Mouse (Mus musculus): ENCODE measurements around the gene Ints11. TPM values are rescaled to one million over a fixed set of nuclear protein-coding genes. Genes with fewer than 3 reads are reported as not detected.

Gene Ints11
- polyA plus RNA-seq, 1 experiment from 2014 or later = 78.6 TPM

- no peak for ATAC-seq (ENCODE audit: low FRiP score, low read depth)
- Histone ChIP-seq H3K36me3 (peaks cover 38% of the 10 kb centered on the region), H3K4me3 (no peak overlapping the region), H3K9ac (no peak overlapping the region), H3K4me2 (no peak overlapping the region), H3K27me3 (no peaks in the 10 kb centered on the region), H3K4me1 (replicated peaks) (peaks cover 19% of the 10 kb centered on the region), H3K9me3 (no peaks in the 10 kb centered on the region), H3K27ac (replicated peaks) (no peak overlapping the region)
- WGBS = 93% methylated on average over 7 of the region's 7 CpGs
Observed at GRCm38 (mm10) chr4:155871404-155871803, 2.1 kb downstream of the Ints11 start.

DNA sequence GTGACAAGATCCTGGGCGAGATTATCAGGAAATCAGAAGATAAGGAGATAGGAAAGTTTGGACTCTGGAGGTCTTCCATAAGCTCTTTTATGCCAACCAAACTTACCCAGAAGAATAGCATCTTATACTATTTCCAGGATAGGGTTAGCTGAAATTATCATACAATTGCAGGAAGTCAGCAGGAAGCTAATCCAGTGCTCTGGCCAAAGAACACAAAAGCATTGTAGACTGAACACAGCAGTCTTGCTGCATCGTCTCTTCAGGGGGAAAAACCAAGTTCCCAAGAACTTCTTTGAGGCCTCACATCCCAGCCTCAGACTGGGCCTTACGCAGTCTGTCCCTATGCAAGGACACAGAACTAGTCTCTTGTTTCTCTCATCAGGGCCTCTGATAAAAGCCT lies 14.2 kb downstream of the Ints11 start:
- no peak for ATAC-seq (ENCODE audit: low FRiP score, low read depth)
- H3K36me3 ChIP-seq = peaks cover 54% of the 10 kb centered on the region
- H3K9me3 ChIP-seq = no peaks in the 10 kb centered on the region
- no peak overlapping the region for H3K4me3 ChIP-seq
- WGBS = 90% methylated on average over 3 of the region's 3 CpGs
- H3K27ac ChIP-seq (replicated peaks) = no peak overlapping the region
- no peak overlapping the region for H3K9ac ChIP-seq
- no peaks in the 10 kb centered on the region for H3K4me1 ChIP-seq (replicated peaks)
- no peak overlapping the region for H3K4me2 ChIP-seq
- H3K27me3 ChIP-seq = no peaks in the 10 kb centered on the region

- Histone ChIP-seq H3K4me2 (no peak overlapping the region), H3K9me3 (no peaks in the 10 kb centered on the region), H3K4me1 (replicated peaks) (peaks cover 18% of the 10 kb centered on the region), H3K27ac (replicated peaks) (no peak overlapping the region), H3K4me3 (no peak overlapping the region), H3K27me3 (no peaks in the 10 kb centered on the region), H3K9ac (no peak overlapping the region), H3K36me3 (peaks cover 58% of the 10 kb centered on the region)
- WGBS = 92% methylated on average over 5 of the region's 5 CpGs
- ATAC-seq (ENCODE audit: low FRiP score, low read depth) = no peak
Observed at GRCm38 (mm10) chr4:155886330-155886729, 17.0 kb downstream of the Ints11 start.

DNA sequence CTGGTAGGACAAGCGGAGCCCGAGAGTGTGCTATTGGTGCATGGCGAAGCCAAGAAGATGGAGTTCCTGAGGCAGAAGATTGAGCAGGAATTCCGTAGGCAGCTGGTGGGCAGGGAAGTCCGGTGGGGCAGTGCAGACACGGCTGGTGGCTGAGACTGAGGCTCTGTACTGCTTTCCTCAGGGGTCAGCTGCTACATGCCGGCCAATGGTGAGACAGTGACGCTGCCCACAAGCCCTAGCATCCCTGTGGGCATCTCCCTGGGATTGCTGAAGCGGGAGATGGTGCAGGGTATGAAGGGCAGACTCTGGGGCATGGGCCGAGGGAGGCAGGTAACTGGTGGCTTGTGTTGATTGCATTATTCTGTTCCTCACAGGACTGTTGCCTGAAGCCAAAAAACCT lies 18.3 kb downstream of the Ints11 start:
- Histone ChIP-seq H3K4me2 (no peak overlapping the region), H3K27me3 (no peaks in the 10 kb centered on the region), H3K9me3 (no peaks in the 10 kb centered on the region), H3K4me3 (no peak overlapping the region), H3K27ac (replicated peaks) (no peak overlapping the region), H3K4me1 (replicated peaks) (peaks cover 18% of the 10 kb centered on the region), H3K9ac (no peak overlapping the region), H3K36me3 (peaks cover 58% of the 10 kb centered on the region)
- WGBS = 92% methylated on average over 10 of the region's 10 CpGs
- ATAC-seq (ENCODE audit: low FRiP score, low read depth) = no peak

- Histone ChIP-seq H3K4me2 (no peak overlapping the region), H3K27ac (replicated peaks) (no peak overlapping the region), H3K9me3 (no peaks in the 10 kb centered on the region), H3K4me3 (no peak overlapping the region), H3K36me3 (peaks cover 58% of the 10 kb centered on the region), H3K9ac (no peak overlapping the region), H3K4me1 (replicated peaks) (peaks cover 23% of the 10 kb centered on the region), H3K27me3 (no peaks in the 10 kb centered on the region)
- no peak for ATAC-seq (ENCODE audit: low FRiP score, low read depth)
- WGBS = 96% methylated on average over 9 of the region's 9 CpGs
Observed at GRCm38 (mm10) chr4:155888181-155888580, 18.8 kb downstream of the Ints11 start.

DNA sequence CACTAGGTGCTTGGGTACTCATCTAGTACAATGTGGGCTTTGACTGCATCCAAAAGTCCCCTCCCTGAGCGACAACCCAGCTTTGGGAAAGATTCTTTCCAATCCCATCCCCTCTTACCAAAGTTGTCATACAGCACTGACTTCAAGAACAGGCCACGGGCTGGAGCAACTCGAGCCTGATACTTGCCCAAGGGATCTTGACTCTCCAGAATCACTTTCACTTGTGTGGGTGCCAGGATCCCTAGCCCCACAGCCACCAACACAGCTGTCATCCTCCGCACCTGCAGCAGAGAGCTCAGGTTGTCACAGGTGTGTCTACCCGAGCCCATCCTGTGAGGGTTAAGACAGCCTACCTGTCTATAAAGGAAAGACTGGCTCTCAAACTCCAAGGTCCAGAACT lies 20.0 kb downstream of the Ints11 start:
- H3K9me3 ChIP-seq = no peaks in the 10 kb centered on the region
- no peaks in the 10 kb centered on the region for H3K27me3 ChIP-seq
- H3K4me3 ChIP-seq = no peak overlapping the region
- no peak overlapping the region for H3K27ac ChIP-seq (replicated peaks)
- no peak overlapping the region for H3K9ac ChIP-seq
- H3K36me3 ChIP-seq = peaks cover 55% of the 10 kb centered on the region
- no peak for ATAC-seq (ENCODE audit: low FRiP score, low read depth)
- H3K4me1 ChIP-seq (replicated peaks) = peaks cover 35% of the 10 kb centered on the region
- WGBS = 87% methylated on average over 5 of the region's 5 CpGs
- no peak overlapping the region for H3K4me2 ChIP-seq

DNA sequence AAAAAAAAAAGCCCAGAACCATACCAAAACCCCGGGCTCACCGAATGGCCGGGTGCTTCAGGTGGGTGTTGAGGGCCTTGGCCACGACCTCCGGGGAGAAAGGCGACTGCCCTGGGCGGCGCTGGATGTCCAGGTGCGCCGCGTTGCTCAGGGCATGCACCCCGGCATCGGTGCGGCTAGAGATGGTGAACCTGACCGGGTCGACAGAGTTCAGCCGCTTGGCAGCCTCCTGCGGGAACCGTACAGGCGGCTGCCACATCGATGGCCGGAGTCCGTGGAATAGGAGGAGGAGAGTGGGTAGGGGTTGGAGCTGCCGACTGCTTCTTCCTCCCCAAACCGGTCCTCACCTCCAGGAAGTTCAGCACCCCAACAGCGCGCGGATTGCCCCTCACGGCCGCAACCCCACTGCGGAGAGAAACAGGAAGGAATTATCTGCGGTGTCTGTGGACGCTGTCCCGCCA lies 21.7 kb downstream of the Ints11 start:
- peaks cover 52% of the 10 kb centered on the region for H3K4me1 ChIP-seq (replicated peaks)
- peak overlapping the region; percentile 95 for H3K9ac ChIP-seq
- no peaks in the 10 kb centered on the region for H3K9me3 ChIP-seq
- peak overlapping the region; percentile 99 for H3K4me2 ChIP-seq
- no peak; the same call in 1 of the 2 replicates for ATAC-seq (ENCODE audit: low FRiP score, low read depth)
- peaks cover 43% of the 10 kb centered on the region for H3K36me3 ChIP-seq
- H3K27ac ChIP-seq (replicated peaks) = peak overlapping the region; percentile 100; the same call in 1 of the 2 replicates
- H3K4me3 ChIP-seq = peak overlapping the region; percentile 87
- under 1% methylated on average over 34 of the region's 34 CpGs for whole genome bisulfite sequencing
- no peaks in the 10 kb centered on the region for H3K27me3 ChIP-seq

- peak within 1 kb of the TSS; percentile 99 for H3K4me2 ChIP-seq
- no peaks in the 10 kb centered on the region for H3K27me3 ChIP-seq
- peak within 1 kb of the TSS; percentile 87 for H3K4me3 ChIP-seq
- H3K9ac ChIP-seq = peak within 1 kb of the TSS; percentile 95
- H3K4me1 ChIP-seq (replicated peaks) = peaks cover 52% of the 10 kb centered on the region
- peak; percentile 86 for ATAC-seq (ENCODE audit: low FRiP score, low read depth)
- WGBS = under 1% methylated on average over 52 of the region's 52 CpGs
- H3K27ac ChIP-seq (replicated peaks) = peak within 1 kb of the TSS; percentile 100
- no peaks in the 10 kb centered on the region for H3K9me3 ChIP-seq
- peaks cover 43% of the 10 kb centered on the region for H3K36me3 ChIP-seq
Observed at GRCm38 (mm10) chr4:155891551-155892001, 22.2 kb downstream of the Ints11 start, which contains the start of the genes Pusl1 and Acap3. Gene Pusl1 (minus strand): TSS chr4:155891781. Gene Acap3 (plus strand): TSS chr4:155891822.

DNA sequence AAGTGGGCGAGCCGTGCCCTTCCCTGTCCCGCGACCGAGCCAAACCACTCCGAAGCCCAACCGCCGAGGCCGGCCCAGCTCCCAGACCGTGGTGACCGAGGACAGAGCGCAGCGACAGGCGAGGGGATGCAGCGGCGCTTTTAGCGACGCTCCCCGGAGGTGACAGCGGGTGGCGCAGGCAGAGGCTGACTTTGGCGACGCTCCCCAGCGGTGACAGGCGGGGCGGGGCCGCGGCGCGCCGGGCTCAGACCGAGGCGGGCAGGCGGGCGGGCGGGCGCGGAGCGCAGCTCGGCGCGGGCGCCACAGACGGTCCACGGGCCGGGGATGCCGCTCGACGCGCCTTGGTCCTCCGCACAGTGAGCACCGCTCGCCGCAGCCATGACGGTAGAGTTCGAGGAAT lies 22.7 kb downstream of the Ints11 start:
- WGBS = under 1% methylated on average over 54 of the region's 56 CpGs
- no peaks in the 10 kb centered on the region for H3K27me3 ChIP-seq
- H3K27ac ChIP-seq (replicated peaks) = peak overlapping the region; percentile 100
- H3K9ac ChIP-seq = peak overlapping the region; percentile 95
- ATAC-seq (ENCODE audit: low FRiP score, low read depth) = peak; percentile 85
- no peaks in the 10 kb centered on the region for H3K9me3 ChIP-seq
- H3K4me2 ChIP-seq = peak overlapping the region; percentile 99
- peaks cover 52% of the 10 kb centered on the region for H3K4me1 ChIP-seq (replicated peaks)
- H3K36me3 ChIP-seq = peaks cover 43% of the 10 kb centered on the region
- peak overlapping the region; percentile 87 for H3K4me3 ChIP-seq

GRCm38 (mm10) chr4:155892438-155893211 lies 23.3 kb downstream of the Ints11 start:
- H3K9me3 ChIP-seq = no peaks in the 10 kb centered on the region
- H3K4me2 ChIP-seq = peak overlapping the region; percentile 99
- peak overlapping the region; percentile 87 for H3K4me3 ChIP-seq
- H3K4me1 ChIP-seq (replicated peaks) = peaks cover 52% of the 10 kb centered on the region
- H3K36me3 ChIP-seq = peaks cover 38% of the 10 kb centered on the region
- peak overlapping the region; percentile 100 for H3K27ac ChIP-seq (replicated peaks)
- WGBS = 4% methylated on average over 37 of the region's 37 CpGs
- peak overlapping the region; percentile 95 for H3K9ac ChIP-seq
- peak; percentile 35; the same call in 1 of the 2 replicates for ATAC-seq (ENCODE audit: low FRiP score, low read depth)
- H3K27me3 ChIP-seq = no peaks in the 10 kb centered on the region

- WGBS = 65% methylated on average over 8 of the region's 8 CpGs
- Histone ChIP-seq H3K9me3 (no peaks in the 10 kb centered on the region), H3K27me3 (no peaks in the 10 kb centered on the region), H3K9ac (peak overlapping the region; percentile 95), H3K4me1 (replicated peaks) (peaks cover 52% of the 10 kb centered on the region), H3K4me3 (peak overlapping the region; percentile 87), H3K36me3 (peaks cover 36% of the 10 kb centered on the region), H3K4me2 (peak overlapping the region; percentile 99), H3K27ac (replicated peaks) (no peak overlapping the region)
- no peak for ATAC-seq (ENCODE audit: low FRiP score, low read depth)
Observed at GRCm38 (mm10) chr4:155893212-155893690, 23.9 kb downstream of the Ints11 start.

GRCm38 (mm10) chr4:155894311-155894881 lies 25.1 kb downstream of the Ints11 start:
- 23% methylated on average over 8 of the region's 8 CpGs for WGBS
- Histone ChIP-seq H3K36me3 (peaks cover 36% of the 10 kb centered on the region), H3K27me3 (no peaks in the 10 kb centered on the region), H3K4me1 (replicated peaks) (peaks cover 51% of the 10 kb centered on the region), H3K27ac (replicated peaks) (peak overlapping the region; percentile 52), H3K4me3 (peak overlapping the region; percentile 87), H3K4me2 (peak overlapping the region; percentile 99), H3K9ac (peak overlapping the region; percentile 95; the same call in 1 of the 2 replicates), H3K9me3 (no peaks in the 10 kb centered on the region)
- ATAC-seq (ENCODE audit: low FRiP score, low read depth) = no peak
